Mouse (Mus musculus) brain, embryonic 18.5 days (tissue): ENCODE measurements around the gene Naaladl2.
A peak's percentile ranks its signal among the peaks of the same experiment; 100 is the strongest.
"Not testable (repeated sequence)": the region's sequence is repeated elsewhere in the genome, so short reads cannot be mapped to it uniquely, and the experiment has no call there.

ENCODE experiments used
- DNase-seq: peaks from one replicate; pipeline ENCODE4 v3.0.0-alpha.2; 2012; ENCODE audit warnings: low read depth, low spot score

Naaladl2 gene

GRCm38 (mm10) chr3:25143555-25144311 lies at the start of gene Naaladl2:
Naaladl2 (minus strand) TSS chr3:25144261.
- peak; percentile 37 for DNase-seq

DNA sequence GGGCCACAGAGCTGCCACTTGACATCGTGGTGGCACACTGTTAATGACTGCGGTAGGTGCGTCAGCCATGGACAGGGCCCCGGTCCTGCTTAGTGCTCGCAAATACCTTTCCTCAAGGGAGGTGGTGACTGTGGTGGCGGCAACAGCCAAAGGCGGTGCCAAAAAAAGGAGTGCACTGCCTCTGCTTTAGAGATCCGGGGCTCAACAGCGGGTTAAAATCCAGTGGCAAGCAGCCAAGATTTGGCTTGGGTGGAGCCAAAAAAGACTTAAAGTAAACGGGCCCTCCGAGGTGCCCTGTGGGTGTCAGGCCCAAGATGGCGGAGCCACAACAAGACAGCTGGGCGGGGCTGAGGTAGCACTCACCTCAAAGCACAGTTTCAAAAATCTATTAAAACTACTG lies 7.7 kb upstream of the Naaladl2 start:
- no peak for DNase-seq

DNA sequence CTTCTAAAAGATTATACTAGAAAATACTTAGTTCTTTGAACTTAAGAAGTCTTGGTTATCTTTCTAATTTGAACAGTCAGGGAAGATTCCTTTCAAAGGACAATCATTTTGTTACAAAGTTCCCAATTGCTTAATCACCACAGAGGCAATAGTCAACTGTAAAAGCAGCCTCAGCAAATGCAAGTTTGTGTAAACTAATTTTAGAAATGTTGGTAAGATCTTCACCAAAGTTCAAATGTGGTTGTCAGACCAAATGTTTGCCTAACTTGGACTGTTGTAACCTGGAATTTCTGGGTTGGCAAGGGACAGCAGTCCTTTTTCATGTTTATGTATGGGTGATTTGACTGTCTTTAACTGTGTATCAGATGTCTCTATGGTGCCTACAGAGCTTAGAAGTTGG lies 3.2 kb upstream of the Naaladl2 start:
- no peak for DNase-seq

- peak; percentile 32 for DNase-seq
Measured at GRCm38 (mm10) chr3:25144961-25145697, 1.1 kb upstream of the Naaladl2 start.

GRCm38 (mm10) chr3:25143111-25143510 lies 950 bp downstream of the Naaladl2 start:
- DNase-seq, result no peak

DNA sequence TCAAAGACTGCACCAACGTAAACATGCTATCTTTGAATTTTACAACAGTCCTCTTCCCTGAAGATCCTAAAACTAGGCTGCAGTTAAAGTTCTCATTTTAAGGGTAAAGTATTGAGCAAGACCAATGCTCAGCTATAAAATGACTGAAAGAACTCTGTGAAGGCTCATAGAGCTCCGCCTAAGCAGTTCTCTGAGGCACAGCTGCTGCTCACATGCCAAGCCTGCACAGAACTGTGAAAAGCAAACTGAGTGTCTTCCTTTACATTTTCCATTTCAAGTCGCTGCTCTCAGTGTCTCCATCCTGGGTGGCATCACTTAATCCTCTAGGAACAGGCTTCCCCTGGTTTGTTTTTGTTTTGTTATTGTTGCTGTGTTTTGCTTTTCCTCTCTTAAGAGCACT lies 12.2 kb downstream of the Naaladl2 start:
- no peak for DNase-seq

GRCm38 (mm10) chr3:25127864-25128263 lies 16.2 kb downstream of the Naaladl2 start:
- no peak for DNase-seq

DNA sequence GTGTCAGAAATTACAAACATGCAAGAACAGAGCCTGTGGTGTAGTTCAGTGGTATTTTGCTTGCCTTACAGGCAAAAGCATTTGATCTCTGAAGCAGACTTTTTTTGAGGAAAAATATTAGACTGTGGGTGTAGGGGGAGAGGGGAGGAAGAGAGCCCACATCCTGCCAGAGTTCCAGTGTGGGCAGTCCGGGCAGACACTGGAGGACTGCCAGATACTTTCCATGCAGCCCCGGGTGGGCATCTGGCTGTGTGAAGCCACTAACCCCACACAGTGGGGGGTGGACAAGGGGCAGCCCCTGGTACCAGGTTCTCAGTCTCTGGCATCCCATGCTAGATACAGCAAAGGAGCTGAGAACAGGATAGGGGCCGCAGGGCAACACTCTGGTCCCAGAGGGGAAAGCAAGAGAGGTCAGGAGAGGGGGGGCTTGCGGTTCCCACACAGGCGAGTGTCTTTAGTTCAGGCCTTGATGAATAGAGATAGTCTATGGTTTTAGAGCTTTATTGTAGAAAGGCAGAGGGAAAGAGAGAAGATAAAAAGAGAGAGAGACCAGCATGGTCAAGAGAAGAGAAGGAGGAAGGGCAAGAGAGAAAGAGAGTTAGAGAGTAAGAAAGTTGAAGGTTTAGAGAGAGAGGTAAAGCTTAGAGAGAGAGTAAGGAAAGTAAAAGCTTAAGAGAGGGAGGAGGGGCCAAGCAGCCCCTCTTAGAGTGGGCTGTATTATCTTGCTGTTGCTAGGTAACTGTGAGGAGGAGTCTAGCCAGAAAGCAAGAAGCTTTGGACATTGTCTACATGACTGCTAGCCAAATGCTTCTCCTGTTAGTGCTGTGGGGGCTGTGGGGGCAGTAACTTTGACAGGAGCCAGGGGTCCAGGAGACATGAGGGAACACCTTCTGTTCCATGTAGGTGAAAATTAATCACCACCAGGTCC lies 18.9 kb downstream of the Naaladl2 start:
- no peak for DNase-seq

DNA sequence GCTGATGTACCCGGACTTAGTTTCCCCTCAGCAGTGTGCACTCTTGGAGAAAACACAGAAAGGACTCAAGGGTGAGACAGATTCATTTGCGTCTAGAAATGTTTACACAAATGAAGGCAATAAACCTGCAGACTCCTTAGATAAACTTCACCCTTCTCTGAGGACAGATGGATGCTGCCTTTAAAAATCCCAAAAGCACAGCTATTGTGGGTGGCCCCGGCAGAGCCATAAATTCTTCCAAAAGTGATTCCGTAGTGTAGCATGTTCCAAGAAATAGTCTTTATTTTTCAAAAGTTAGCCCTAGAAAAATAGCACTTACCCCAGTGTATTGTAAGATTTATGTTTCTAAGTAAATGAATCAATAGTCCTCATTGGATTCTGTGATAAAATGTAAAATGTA lies 31.0 kb downstream of the Naaladl2 start:
- no peak for DNase-seq

- no peak for DNase-seq
Measured at GRCm38 (mm10) chr3:25108997-25109396, 35.1 kb downstream of the Naaladl2 start.

GRCm38 (mm10) chr3:25092986-25093385 lies 51.1 kb downstream of the Naaladl2 start:
- no peak for DNase-seq

GRCm38 (mm10) chr3:25075785-25076184 lies 68.3 kb downstream of the Naaladl2 start:
- DNase-seq, result no peak

DNA sequence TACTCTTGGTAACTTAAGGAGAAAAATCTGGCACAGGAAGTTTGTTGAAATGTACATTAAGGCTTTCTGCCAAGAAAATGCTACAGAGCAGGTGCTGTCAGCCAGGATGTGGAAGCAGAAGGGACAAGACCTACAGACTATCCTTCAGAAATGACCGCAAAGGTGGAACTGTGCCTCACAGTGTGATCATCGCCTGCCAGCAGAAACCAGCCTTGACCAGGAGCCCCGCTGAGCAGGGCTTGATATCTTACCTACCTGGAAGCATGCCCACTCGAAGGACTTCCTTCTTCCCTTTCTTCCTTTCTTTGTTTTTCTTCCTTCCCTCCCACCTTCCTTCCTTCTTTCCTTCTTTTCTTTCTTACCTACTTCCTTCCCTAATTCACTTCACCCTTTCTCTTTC lies 69.8 kb downstream of the Naaladl2 start:
- DNase-seq, result no peak

DNA sequence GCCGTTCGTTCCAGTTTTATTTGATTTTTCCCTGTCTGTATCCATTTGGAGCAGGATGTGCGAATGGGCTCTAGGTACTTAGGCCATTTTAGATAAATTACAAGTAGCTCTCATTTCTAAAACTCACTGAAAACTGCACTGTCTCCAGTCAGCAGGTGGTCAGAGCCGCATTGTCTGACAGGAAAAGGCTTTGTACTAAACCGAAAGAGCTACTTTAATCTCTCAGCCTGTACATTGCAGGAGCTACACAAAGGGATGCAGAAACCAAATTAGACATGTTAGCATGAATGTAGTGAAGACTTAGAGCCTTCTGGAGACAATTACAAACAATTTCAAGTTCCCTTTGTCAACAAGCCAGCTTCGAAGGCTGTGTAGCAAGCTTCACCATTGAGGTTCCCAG lies 70.2 kb downstream of the Naaladl2 start:
- no peak for DNase-seq

GRCm38 (mm10) chr3:25063217-25063616 lies 80.8 kb downstream of the Naaladl2 start:
- no peak for DNase-seq

GRCm38 (mm10) chr3:25052975-25053374 lies 91.1 kb downstream of the Naaladl2 start:
- no peak for DNase-seq

DNA sequence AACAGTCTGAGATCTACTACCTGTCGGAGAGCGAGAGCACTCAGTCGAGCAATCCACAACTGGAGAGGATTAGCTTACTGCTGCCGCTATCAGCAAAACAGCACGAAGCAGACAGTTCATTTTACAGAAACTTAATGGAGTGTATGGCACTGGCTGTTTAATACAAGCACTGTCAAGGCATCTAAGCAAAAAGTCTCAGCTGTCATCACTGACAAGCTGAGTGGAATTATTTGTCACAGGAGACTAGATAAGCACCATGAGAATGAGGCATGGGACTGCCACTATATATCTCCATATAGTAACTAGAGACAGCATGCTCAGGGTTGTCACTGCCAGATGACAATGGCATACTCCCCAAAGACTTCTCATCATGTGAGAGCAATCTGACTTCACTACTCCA lies 124.1 kb downstream of the Naaladl2 start:
- DNase-seq, result no peak

GRCm38 (mm10) chr3:25010751-25011150 lies 133.3 kb downstream of the Naaladl2 start:
- peak; percentile 40 for DNase-seq

DNA sequence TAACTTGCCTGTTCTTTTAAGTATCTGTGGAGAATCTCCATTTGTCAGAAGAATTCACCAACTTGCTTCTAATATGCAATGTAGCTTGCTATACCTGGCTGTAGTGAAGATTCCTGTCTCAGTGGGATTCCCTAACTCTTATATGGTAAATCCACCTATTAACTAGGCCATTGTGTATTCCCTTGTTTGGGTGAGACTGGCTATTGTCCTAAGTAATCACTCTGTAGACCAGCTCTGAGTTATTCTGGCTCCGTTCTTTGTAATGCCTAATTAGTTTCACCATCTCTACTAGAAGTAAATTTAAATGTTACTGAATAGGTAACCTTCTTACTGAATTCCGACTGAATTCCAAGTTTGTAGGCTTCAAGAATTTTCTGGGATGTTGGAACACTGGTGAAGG lies 137.3 kb downstream of the Naaladl2 start:
- not testable (repeated sequence) for DNase-seq

- DNase-seq, result no peak
Measured at GRCm38 (mm10) chr3:24992577-24992976, 151.5 kb downstream of the Naaladl2 start.

GRCm38 (mm10) chr3:24992078-24992477 lies 152.0 kb downstream of the Naaladl2 start:
- DNase-seq, result no peak

GRCm38 (mm10) chr3:24982111-24982510 lies 161.9 kb downstream of the Naaladl2 start:
- DNase-seq, result no peak
